Mouse (Mus musculus): ENCODE data around the gene Oxct2a. TPM values are rescaled to one million over a fixed set of nuclear protein-coding genes. Genes with fewer than 3 reads are reported as not detected.
"Not testable (repeated sequence)": the region's sequence is repeated elsewhere in the genome, so short reads cannot be mapped to it uniquely, and the experiment has no call there.

Oxct2a gene
- polyA plus RNA-seq, 1 experiment from 2014 or later, result not detected

GRCm38 (mm10) chr4:123311845-123312244, 11.6 kb downstream of the Oxct2a start:
- no peak overlapping the region for H3K9ac ChIP-seq
- no peaks in the 10 kb centered on the region for H3K27me3 ChIP-seq
- no peak overlapping the region for H3K4me2 ChIP-seq
- no peaks in the 10 kb centered on the region for H3K4me1 ChIP-seq
- H3K27ac ChIP-seq, result no peak overlapping the region
- no peak overlapping the region for H3K4me3 ChIP-seq
- WGBS, result 63% methylated on average over 7 of the region's 7 CpGs
- no peak for ATAC-seq (ENCODE audit: borderline replicate concordance, extremely low read depth, low FRiP score, low TSS enrichment)
- H3K36me3 ChIP-seq, result no peaks in the 10 kb centered on the region
- no peaks in the 10 kb centered on the region for H3K9me3 ChIP-seq

GRCm38 (mm10) chr4:123308292-123308691, 15.1 kb downstream of the Oxct2a start:
- Histone ChIP-seq H3K4me3 (no peak overlapping the region), H3K4me1 (peaks cover 4% of the 10 kb centered on the region; the same call in 1 of the 2 replicates), H3K9ac (no peak overlapping the region), H3K27me3 (no peaks in the 10 kb centered on the region), H3K4me2 (no peak overlapping the region), H3K27ac (no peak overlapping the region), H3K9me3 (no peaks in the 10 kb centered on the region), H3K36me3 (peaks cover 5% of the 10 kb centered on the region)
- 27% methylated on average over 3 of the region's 3 CpGs for WGBS
- no peak for ATAC-seq (ENCODE audit: borderline replicate concordance, extremely low read depth, low FRiP score, low TSS enrichment)

DNA sequence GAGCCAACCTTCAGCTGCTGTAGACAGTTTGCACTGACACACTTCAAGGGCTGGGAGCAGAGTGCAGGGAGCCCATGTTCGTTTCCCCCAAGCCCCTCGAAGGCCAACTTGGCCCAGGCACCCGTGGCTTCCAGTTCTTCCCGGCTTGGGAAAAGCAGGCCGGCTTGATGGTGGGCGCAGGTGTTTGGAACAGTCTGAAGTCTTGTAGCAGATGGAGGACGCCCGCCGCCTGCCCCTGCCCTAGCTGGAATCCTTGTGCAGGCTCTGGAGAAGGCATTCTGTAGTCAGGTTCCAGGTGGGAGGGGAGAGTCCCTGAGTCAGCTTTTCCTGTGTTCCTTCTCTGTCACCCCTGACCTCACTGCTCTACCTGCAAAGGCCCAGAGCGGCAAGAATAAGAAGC, 16.4 kb downstream of the Oxct2a start:
- no peaks in the 10 kb centered on the region for H3K9me3 ChIP-seq
- no peak overlapping the region for H3K27ac ChIP-seq
- 85% methylated on average over 10 of the region's 10 CpGs for WGBS
- H3K4me1 ChIP-seq, result peaks cover 4% of the 10 kb centered on the region; the same call in 1 of the 2 replicates
- H3K36me3 ChIP-seq, result peaks cover 17% of the 10 kb centered on the region
- no peak overlapping the region for H3K4me2 ChIP-seq
- H3K27me3 ChIP-seq, result no peaks in the 10 kb centered on the region
- no peak for ATAC-seq (ENCODE audit: borderline replicate concordance, extremely low read depth, low FRiP score, low TSS enrichment)
- no peak overlapping the region for H3K9ac ChIP-seq
- H3K4me3 ChIP-seq, result no peak overlapping the region

- Histone ChIP-seq H3K9ac (no peak overlapping the region), H3K9me3 (no peaks in the 10 kb centered on the region), H3K27me3 (no peaks in the 10 kb centered on the region), H3K27ac (no peak overlapping the region), H3K4me3 (no peak overlapping the region), H3K36me3 (peaks cover 23% of the 10 kb centered on the region), H3K4me2 (no peak overlapping the region), H3K4me1 (peaks cover 4% of the 10 kb centered on the region; the same call in 1 of the 2 replicates)
- WGBS, result 16% methylated on average over 3 of the region's 3 CpGs
- peak; percentile 56; the same call in 1 of the 2 replicates for ATAC-seq (ENCODE audit: borderline replicate concordance, extremely low read depth, low FRiP score, low TSS enrichment)
Observed at GRCm38 (mm10) chr4:123305789-123306188, 17.6 kb downstream of the Oxct2a start.

- no peak overlapping the region for H3K27ac ChIP-seq
- H3K9me3 ChIP-seq, result no peaks in the 10 kb centered on the region
- no peaks in the 10 kb centered on the region for H3K27me3 ChIP-seq
- 92% methylated on average over 11 of the region's 11 CpGs for WGBS
- H3K4me1 ChIP-seq, result no peaks in the 10 kb centered on the region
- no peak overlapping the region for H3K9ac ChIP-seq
- no peak for ATAC-seq (ENCODE audit: borderline replicate concordance, extremely low read depth, low FRiP score, low TSS enrichment)
- H3K4me3 ChIP-seq, result no peak overlapping the region
- H3K36me3 ChIP-seq, result peaks cover 82% of the 10 kb centered on the region
- H3K4me2 ChIP-seq, result no peak overlapping the region
Observed at GRCm38 (mm10) chr4:123298980-123299670, 24.3 kb downstream of the Oxct2a start.

DNA sequence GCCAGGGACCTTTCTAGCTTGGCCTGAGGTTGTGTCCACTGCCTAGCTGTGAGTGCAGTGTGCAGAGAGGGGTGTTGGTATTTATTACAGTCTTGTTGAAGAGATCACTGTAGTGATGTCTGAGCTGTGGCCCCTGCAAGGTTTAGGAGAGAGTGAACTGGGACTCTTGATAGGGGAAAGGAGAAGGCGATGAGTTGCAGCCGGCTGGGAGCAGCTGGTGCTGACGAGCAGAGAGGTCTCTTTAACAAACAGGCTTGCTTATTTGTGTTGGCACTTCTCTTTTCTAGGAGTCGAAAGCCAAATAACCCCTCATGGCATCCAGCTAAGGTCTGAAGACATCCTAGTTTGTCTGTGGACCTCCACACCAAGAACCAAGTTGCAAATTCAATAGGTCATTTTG, 25.2 kb downstream of the Oxct2a start:
- no peaks in the 10 kb centered on the region for H3K27me3 ChIP-seq
- no peaks in the 10 kb centered on the region for H3K4me1 ChIP-seq
- no peak overlapping the region for H3K4me3 ChIP-seq
- no peak for ATAC-seq (ENCODE audit: borderline replicate concordance, extremely low read depth, low FRiP score, low TSS enrichment)
- no peak overlapping the region for H3K9ac ChIP-seq
- H3K27ac ChIP-seq, result no peak overlapping the region
- H3K4me2 ChIP-seq, result no peak overlapping the region
- H3K36me3 ChIP-seq, result peaks cover 85% of the 10 kb centered on the region
- no peaks in the 10 kb centered on the region for H3K9me3 ChIP-seq
- WGBS, result 73% methylated on average over 4 of the region's 4 CpGs

GRCm38 (mm10) chr4:123297195-123297960, 26.1 kb downstream of the Oxct2a start:
- WGBS, result 93% methylated on average over 22 of the region's 22 CpGs
- H3K4me3 ChIP-seq, result no peak overlapping the region
- no peaks in the 10 kb centered on the region for H3K9me3 ChIP-seq
- no peaks in the 10 kb centered on the region for H3K27me3 ChIP-seq
- no peaks in the 10 kb centered on the region for H3K4me1 ChIP-seq
- H3K9ac ChIP-seq, result no peak overlapping the region
- no peak overlapping the region for H3K4me2 ChIP-seq
- no peak overlapping the region for H3K27ac ChIP-seq
- H3K36me3 ChIP-seq, result peaks cover 86% of the 10 kb centered on the region
- ATAC-seq (ENCODE audit: borderline replicate concordance, extremely low read depth, low FRiP score, low TSS enrichment), result no peak

- no peak for ATAC-seq (ENCODE audit: borderline replicate concordance, extremely low read depth, low FRiP score, low TSS enrichment)
- 80% methylated on average over 5 of the region's 5 CpGs for WGBS
Observed at GRCm38 (mm10) chr4:123296148-123296534, 27.3 kb downstream of the Oxct2a start.

GRCm38 (mm10) chr4:123295516-123296147, 27.8 kb downstream of the Oxct2a start:
- Histone ChIP-seq H3K27ac (no peak overlapping the region), H3K9me3 (no peaks in the 10 kb centered on the region), H3K36me3 (peaks cover 92% of the 10 kb centered on the region), H3K4me2 (no peak overlapping the region), H3K9ac (no peak overlapping the region), H3K4me3 (no peak overlapping the region), H3K27me3 (no peaks in the 10 kb centered on the region), H3K4me1 (no peaks in the 10 kb centered on the region)
- no peak for ATAC-seq (ENCODE audit: borderline replicate concordance, extremely low read depth, low FRiP score, low TSS enrichment)
- 87% methylated on average over 21 of the region's 21 CpGs for WGBS

More at GRCm38 (mm10) chr4:123296148-123296534, 27.3 kb downstream of the Oxct2a start:
- no peaks in the 10 kb centered on the region for H3K9me3 ChIP-seq
- peaks cover 89% of the 10 kb centered on the region for H3K36me3 ChIP-seq
- no peak overlapping the region for H3K27ac ChIP-seq
- no peak overlapping the region for H3K4me2 ChIP-seq
- no peak overlapping the region for H3K9ac ChIP-seq
- H3K4me3 ChIP-seq, result no peak overlapping the region
- no peaks in the 10 kb centered on the region for H3K4me1 ChIP-seq
- H3K27me3 ChIP-seq, result no peaks in the 10 kb centered on the region

DNA sequence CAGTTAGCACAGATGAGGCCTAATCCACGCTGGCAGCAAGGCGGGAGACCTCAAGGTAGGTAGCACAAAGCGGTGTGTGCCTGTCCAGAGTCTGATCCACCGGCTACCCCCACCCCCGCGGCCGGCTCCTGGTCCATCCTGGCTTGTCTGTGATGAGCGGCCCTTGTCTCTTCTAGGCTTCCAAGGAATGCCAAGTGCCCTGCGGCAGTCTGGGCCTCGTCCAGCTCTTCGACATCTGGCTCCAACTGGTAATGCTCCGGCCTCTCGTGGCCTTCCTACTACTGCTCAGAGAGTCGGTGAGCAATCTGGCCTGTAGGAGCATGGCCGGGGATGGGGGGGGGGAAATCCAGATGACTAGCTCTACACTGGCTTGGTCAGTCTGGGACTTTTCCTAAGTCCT, 28.4 kb downstream of the Oxct2a start:
- WGBS, result 88% methylated on average over 15 of the region's 15 CpGs
- ATAC-seq (ENCODE audit: borderline replicate concordance, extremely low read depth, low FRiP score, low TSS enrichment); H3K4me1 ChIP-seq; H3K4me3 ChIP-seq; H3K9me3 ChIP-seq; H3K9ac ChIP-seq; H3K27me3 ChIP-seq; H3K27ac ChIP-seq; H3K4me2 ChIP-seq: not testable (repeated sequence)
- H3K36me3 ChIP-seq, result peaks cover 92% of the 10 kb centered on the region

- Histone ChIP-seq H3K27me3 (no peaks in the 10 kb centered on the region), H3K9me3 (no peaks in the 10 kb centered on the region), H3K4me1 (no peaks in the 10 kb centered on the region), H3K4me2 (no peak overlapping the region), H3K4me3 (no peak overlapping the region), H3K9ac (no peak overlapping the region), H3K36me3 (peaks cover 92% of the 10 kb centered on the region), H3K27ac (no peak overlapping the region)
- WGBS, result 77% methylated on average over 7 of the region's 7 CpGs
- ATAC-seq (ENCODE audit: borderline replicate concordance, extremely low read depth, low FRiP score, low TSS enrichment), result no peak
Observed at GRCm38 (mm10) chr4:123293661-123294443, 29.6 kb downstream of the Oxct2a start.
